Mouse (Mus musculus): ENCODE measurements around the gene Szt2. TPM values are rescaled to one million over a fixed set of nuclear protein-coding genes. Genes with fewer than 3 reads are reported as not detected.

The Szt2 gene
- polyA plus RNA-seq, 1 experiment from 2014 or later: 11.3 TPM

- H3K9ac ChIP-seq (ENCODE audit: low read length): no peak overlapping the region
- no peaks in the 10 kb centered on the region for H3K9me3 ChIP-seq (ENCODE audit: control insufficient read depth, low read length)
- no peaks in the 10 kb centered on the region for H3K36me3 ChIP-seq (ENCODE audit: control insufficient read depth, insufficient read depth, low read length)
- no peak overlapping the region for H3K27ac ChIP-seq (ENCODE audit: low read depth, low read length)
- 14% methylated on average over 7 of the region's 7 CpGs for WGBS
- no peak overlapping the region for H3K4me2 ChIP-seq (ENCODE audit: low read depth)
- no peak overlapping the region for H3K4me3 ChIP-seq (ENCODE audit: low read depth, low read length)
- no peaks in the 10 kb centered on the region for H3K4me1 ChIP-seq (ENCODE audit: control insufficient read depth, insufficient read depth, low read length)
- DNase-seq (ENCODE audit: low spot score): peak; percentile 81
- ATAC-seq (ENCODE audit: insufficient read depth, low FRiP score, low TSS enrichment): no peak
- H3K27me3 ChIP-seq (ENCODE audit: control insufficient read depth, insufficient read depth, low read length): no peaks in the 10 kb centered on the region
These were observed 72.4 kb downstream of the Szt2 start for GRCm38 (mm10) chr4:118336658-118337057.

DNA sequence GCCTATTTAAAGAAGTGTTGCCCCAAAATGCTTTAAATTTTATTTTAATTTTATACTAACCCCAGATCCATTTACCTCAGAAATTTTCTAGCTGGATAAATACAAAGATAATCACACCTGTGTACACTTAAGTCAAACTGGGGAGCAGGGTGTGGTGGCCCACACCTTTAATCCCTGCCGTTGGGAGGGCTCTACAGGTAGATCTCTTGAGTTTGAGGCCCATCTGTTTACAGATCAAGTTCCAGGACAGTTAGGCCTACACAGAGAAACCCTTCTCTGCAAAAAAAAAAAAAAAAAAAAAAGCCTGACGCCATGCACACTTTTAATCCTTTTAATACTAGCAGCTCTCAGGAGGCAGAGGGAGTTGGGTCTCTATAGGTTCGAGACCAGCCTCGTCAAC, 73.1 kb downstream of the Szt2 start:
- H3K4me1 ChIP-seq (ENCODE audit: control insufficient read depth, insufficient read depth, low read length): no peaks in the 10 kb centered on the region
- no peak for DNase-seq (ENCODE audit: low spot score)
- no peaks in the 10 kb centered on the region for H3K27me3 ChIP-seq (ENCODE audit: control insufficient read depth, insufficient read depth, low read length)
- no peak overlapping the region for H3K4me2 ChIP-seq (ENCODE audit: low read depth)
- no peaks in the 10 kb centered on the region for H3K9me3 ChIP-seq (ENCODE audit: control insufficient read depth, low read length)
- no peak for ATAC-seq (ENCODE audit: insufficient read depth, low FRiP score, low TSS enrichment)
- H3K36me3 ChIP-seq (ENCODE audit: control insufficient read depth, insufficient read depth, low read length): no peaks in the 10 kb centered on the region
- WGBS: 87% methylated on average over 4 of the region's 4 CpGs
- no peak overlapping the region for H3K27ac ChIP-seq (ENCODE audit: low read depth, low read length)
- H3K4me3 ChIP-seq (ENCODE audit: low read depth, low read length): no peak overlapping the region
- no peak overlapping the region for H3K9ac ChIP-seq (ENCODE audit: low read length)

DNA sequence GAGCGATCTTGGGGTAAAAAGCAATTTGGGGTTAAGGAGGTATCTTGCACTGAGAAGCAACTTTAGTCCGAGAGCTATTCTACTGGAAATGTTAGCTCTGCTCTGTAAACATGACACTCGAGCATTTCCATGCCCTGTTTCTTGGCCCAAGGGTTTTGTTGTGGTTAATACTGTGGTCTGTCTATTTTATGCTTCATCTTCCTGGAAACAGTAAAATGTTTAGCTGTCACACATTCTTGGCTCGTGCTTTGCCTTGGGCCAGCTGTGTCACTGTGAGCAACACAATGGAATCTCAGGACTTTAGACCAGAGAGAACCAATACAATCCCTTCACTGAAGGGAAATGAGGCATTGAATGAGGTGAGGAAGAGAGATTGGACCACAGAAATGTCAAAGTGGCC, 77.3 kb downstream of the Szt2 start:
- DNase-seq (ENCODE audit: low spot score) (no peak), ATAC-seq (ENCODE audit: insufficient read depth, low FRiP score, low TSS enrichment) (no peak)
- Histone ChIP-seq H3K4me2 (ENCODE audit: low read depth) (no peak overlapping the region), H3K9ac (ENCODE audit: low read length) (no peak overlapping the region), H3K9me3 (ENCODE audit: control insufficient read depth, low read length) (no peaks in the 10 kb centered on the region), H3K36me3 (ENCODE audit: control insufficient read depth, insufficient read depth, low read length) (no peaks in the 10 kb centered on the region), H3K4me1 (ENCODE audit: control insufficient read depth, insufficient read depth, low read length) (no peaks in the 10 kb centered on the region), H3K4me3 (ENCODE audit: low read depth, low read length) (no peak overlapping the region), H3K27me3 (ENCODE audit: control insufficient read depth, insufficient read depth, low read length) (no peaks in the 10 kb centered on the region), H3K27ac (ENCODE audit: low read depth, low read length) (no peak overlapping the region)
- 71% methylated on average over 4 of the region's 4 CpGs for WGBS

DNA sequence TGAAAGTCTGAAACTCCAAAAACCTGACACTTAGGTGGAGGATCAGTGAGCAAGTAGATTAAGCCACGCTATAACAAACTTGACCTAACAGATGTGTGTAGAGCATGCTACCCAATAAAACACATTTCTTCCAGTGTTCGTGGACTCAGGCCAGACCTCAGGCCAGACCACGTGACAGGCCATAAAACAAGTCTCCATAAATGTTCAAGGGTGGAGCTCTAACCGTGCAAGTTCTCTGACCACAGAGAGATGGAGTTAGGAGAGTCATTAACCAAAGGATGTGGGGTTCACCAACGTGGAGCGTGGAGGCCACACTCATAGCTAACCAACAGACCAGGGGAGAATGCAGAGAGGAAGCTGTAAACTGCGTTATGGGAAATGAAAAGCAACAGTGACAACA, 82.6 kb downstream of the Szt2 start:
- Histone ChIP-seq H3K9ac (ENCODE audit: low read length) (no peak overlapping the region), H3K27me3 (ENCODE audit: control insufficient read depth, insufficient read depth, low read length) (no peaks in the 10 kb centered on the region), H3K4me3 (ENCODE audit: low read depth, low read length) (no peak overlapping the region), H3K36me3 (ENCODE audit: control insufficient read depth, insufficient read depth, low read length) (no peaks in the 10 kb centered on the region), H3K9me3 (ENCODE audit: control insufficient read depth, low read length) (no peaks in the 10 kb centered on the region), H3K4me2 (ENCODE audit: low read depth) (no peak overlapping the region), H3K27ac (ENCODE audit: low read depth, low read length) (no peak overlapping the region), H3K4me1 (ENCODE audit: control insufficient read depth, insufficient read depth, low read length) (no peaks in the 10 kb centered on the region)
- WGBS: 61% methylated on average over 7 of the region's 7 CpGs
- ATAC-seq (ENCODE audit: insufficient read depth, low FRiP score, low TSS enrichment) (no peak), DNase-seq (ENCODE audit: low spot score) (no peak)

DNA sequence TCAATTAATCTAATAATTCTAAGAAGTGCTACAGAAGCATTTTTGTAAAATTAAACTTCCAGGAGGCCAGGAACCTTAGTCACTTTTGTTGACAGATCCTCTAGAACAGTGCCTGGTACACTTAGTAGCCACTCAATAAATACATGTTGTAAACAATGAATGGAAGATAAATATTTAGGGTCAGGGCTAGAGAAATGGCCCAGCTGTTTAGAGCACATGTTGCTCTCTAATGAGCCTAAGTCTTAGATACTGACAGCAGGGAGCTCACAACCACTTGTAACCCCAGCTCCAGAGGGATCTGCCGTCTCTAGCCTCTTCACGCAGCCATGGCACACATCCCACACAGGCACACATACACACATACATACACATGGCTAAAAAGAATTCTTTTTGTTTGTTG, 88.4 kb downstream of the Szt2 start:
- no peak for DNase-seq (ENCODE audit: low spot score)
- WGBS: 74% methylated on average over 2 of the region's 2 CpGs
- no peak overlapping the region for H3K27ac ChIP-seq (ENCODE audit: low read depth, low read length)
- ATAC-seq (ENCODE audit: insufficient read depth, low FRiP score, low TSS enrichment): no peak
- no peaks in the 10 kb centered on the region for H3K27me3 ChIP-seq (ENCODE audit: control insufficient read depth, insufficient read depth, low read length)
- H3K9me3 ChIP-seq (ENCODE audit: control insufficient read depth, low read length): no peaks in the 10 kb centered on the region
- H3K36me3 ChIP-seq (ENCODE audit: control insufficient read depth, insufficient read depth, low read length): no peaks in the 10 kb centered on the region
- H3K4me3 ChIP-seq (ENCODE audit: low read depth, low read length): no peak overlapping the region
- no peak overlapping the region for H3K9ac ChIP-seq (ENCODE audit: low read length)
- H3K4me2 ChIP-seq (ENCODE audit: low read depth): no peak overlapping the region
- H3K4me1 ChIP-seq (ENCODE audit: control insufficient read depth, insufficient read depth, low read length): no peaks in the 10 kb centered on the region

DNA sequence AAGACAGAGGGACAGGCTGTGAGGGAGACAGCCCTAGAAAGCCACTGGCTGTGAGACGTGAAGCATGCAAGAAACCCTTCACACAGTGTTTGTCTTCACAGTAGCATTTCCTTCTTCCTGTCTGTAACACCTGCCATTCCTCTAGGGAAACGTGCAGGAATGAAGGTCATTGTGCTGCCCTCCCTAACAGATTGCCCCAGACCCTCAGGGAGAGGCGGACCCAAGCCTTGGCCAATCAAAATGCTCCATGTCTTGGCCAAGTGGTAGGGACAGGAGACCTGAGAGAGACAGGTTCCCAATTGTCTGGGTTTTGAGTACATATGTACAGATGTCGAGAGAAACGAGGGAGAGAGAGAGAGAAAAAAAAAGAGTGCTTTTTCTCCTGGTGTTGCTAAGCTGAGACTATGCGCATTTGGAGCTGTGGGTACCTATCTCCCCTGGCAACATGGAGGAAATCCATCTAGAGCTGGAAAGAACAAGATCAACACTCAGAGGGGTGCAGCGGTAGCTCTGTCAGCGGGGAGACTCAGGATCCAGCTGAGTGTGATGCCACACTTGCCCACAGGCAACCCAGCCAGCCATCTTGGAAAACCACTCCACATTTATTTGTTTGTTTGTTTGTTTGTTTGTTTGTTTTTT, 89.2 kb downstream of the Szt2 start:
- Histone ChIP-seq H3K4me2 (ENCODE audit: low read depth) (no peak overlapping the region), H3K9me3 (ENCODE audit: control insufficient read depth, low read length) (no peaks in the 10 kb centered on the region), H3K9ac (ENCODE audit: low read length) (no peak overlapping the region), H3K4me1 (ENCODE audit: control insufficient read depth, insufficient read depth, low read length) (no peaks in the 10 kb centered on the region), H3K4me3 (ENCODE audit: low read depth, low read length) (no peak overlapping the region), H3K27me3 (ENCODE audit: control insufficient read depth, insufficient read depth, low read length) (no peaks in the 10 kb centered on the region), H3K27ac (ENCODE audit: low read depth, low read length) (no peak overlapping the region), H3K36me3 (ENCODE audit: control insufficient read depth, insufficient read depth, low read length) (no peaks in the 10 kb centered on the region)
- no peak for ATAC-seq (ENCODE audit: insufficient read depth, low FRiP score, low TSS enrichment)
- peak; percentile 32 for DNase-seq (ENCODE audit: low spot score)
- 41% methylated on average over 8 of the region's 8 CpGs for WGBS

DNA sequence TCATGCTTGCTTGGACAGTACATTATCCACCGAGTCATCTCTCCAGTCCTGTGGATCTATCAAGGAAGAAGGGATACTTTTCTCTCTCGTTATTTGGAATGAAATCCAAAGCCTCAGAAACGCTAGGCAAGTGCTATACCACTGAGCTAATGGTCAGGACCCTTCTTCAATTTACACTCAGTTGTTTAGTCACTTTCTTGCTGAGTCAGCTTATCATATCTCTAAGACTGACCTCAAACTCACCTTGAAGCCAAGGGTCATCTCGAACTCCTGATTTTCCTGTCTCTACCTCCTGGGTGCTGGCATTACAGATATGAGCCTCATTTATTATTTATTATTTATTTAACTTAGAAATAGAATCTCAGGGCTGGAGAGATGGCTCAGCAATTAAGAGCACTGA, 92.4 kb downstream of the Szt2 start:
- WGBS: 87% methylated on average over 4 of the region's 4 CpGs
- no peaks in the 10 kb centered on the region for H3K27me3 ChIP-seq (ENCODE audit: control insufficient read depth, insufficient read depth, low read length)
- H3K9ac ChIP-seq (ENCODE audit: low read length): no peak overlapping the region
- H3K36me3 ChIP-seq (ENCODE audit: control insufficient read depth, insufficient read depth, low read length): no peaks in the 10 kb centered on the region
- H3K4me1 ChIP-seq (ENCODE audit: control insufficient read depth, insufficient read depth, low read length): no peaks in the 10 kb centered on the region
- ATAC-seq (ENCODE audit: insufficient read depth, low FRiP score, low TSS enrichment): no peak
- H3K4me3 ChIP-seq (ENCODE audit: low read depth, low read length): no peak overlapping the region
- H3K4me2 ChIP-seq (ENCODE audit: low read depth): no peak overlapping the region
- no peak overlapping the region for H3K27ac ChIP-seq (ENCODE audit: low read depth, low read length)
- no peaks in the 10 kb centered on the region for H3K9me3 ChIP-seq (ENCODE audit: control insufficient read depth, low read length)
- no peak for DNase-seq (ENCODE audit: low spot score)

DNA sequence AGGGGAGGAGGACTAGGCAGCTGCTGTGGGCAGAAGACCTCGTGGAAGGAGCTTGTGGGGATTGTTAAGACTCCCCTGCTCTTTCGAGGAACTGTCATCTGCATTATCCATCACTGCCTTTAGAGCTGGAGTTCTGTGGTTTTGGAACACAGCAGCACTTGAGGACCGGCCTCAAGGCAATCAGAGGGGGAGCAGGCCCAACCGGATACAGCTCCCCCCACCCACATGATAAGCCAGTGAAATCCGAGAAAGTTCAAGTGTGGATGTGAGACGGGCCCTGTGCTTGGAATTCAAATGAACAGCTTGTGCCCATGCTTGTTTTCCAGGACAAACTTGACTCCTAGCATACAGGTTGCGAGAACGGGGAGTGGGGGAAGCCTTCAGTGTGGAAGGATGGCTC, 93.8 kb downstream of the Szt2 start:
- Histone ChIP-seq H3K4me1 (ENCODE audit: control insufficient read depth, insufficient read depth, low read length) (no peaks in the 10 kb centered on the region), H3K27me3 (ENCODE audit: control insufficient read depth, insufficient read depth, low read length) (no peaks in the 10 kb centered on the region), H3K36me3 (ENCODE audit: control insufficient read depth, insufficient read depth, low read length) (no peaks in the 10 kb centered on the region), H3K4me3 (ENCODE audit: low read depth, low read length) (no peak overlapping the region), H3K27ac (ENCODE audit: low read depth, low read length) (no peak overlapping the region), H3K9ac (ENCODE audit: low read length) (no peak overlapping the region), H3K4me2 (ENCODE audit: low read depth) (no peak overlapping the region), H3K9me3 (ENCODE audit: control insufficient read depth, low read length) (no peaks in the 10 kb centered on the region)
- WGBS: 49% methylated on average over 8 of the region's 8 CpGs
- DNase-seq (ENCODE audit: low spot score) (no peak), ATAC-seq (ENCODE audit: insufficient read depth, low FRiP score, low TSS enrichment) (no peak)

All from neural tube, embryonic 11.5 days (tissue).